Mouse (Mus musculus): ENCODE measurements around the gene Stim1. TPM values are rescaled to one million over a fixed set of nuclear protein-coding genes. Genes with fewer than 3 reads are reported as not detected.
A peak's percentile ranks its signal among the peaks of the same experiment; 100 is the strongest.

Stim1 gene
- polyA plus RNA-seq, 1 experiment from 2014 or later: 11.6 TPM

DNA sequence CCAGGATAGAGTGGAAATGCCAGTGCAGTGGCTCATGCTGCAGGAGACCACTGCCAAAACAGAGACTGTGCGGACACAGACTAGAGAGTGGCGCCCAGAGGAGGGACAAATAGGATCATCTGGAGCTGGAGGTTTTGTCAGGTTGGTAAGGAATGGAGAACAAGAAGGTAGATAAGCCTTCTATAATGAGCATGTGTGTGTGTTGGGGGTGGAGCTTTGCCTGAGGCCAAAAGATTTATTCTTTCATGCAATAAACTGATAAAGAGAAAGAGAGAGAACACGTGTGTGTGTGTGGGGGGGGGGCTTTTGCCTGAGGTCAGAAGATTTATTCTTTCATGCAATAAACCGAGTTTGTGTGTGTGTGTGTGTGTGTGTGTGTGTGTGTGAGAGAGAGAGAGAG lies 34.5 kb upstream of the Stim1 start:
- no peaks in the 10 kb centered on the region for H3K4me1 ChIP-seq (ENCODE audit: control insufficient read depth, insufficient read depth, low read length)
- H3K4me2 ChIP-seq (replicated peaks; ENCODE audit: low read depth, low read length): no peak overlapping the region
- H3K36me3 ChIP-seq (ENCODE audit: control insufficient read depth, insufficient read depth, low read length): peaks cover 25% of the 10 kb centered on the region
- ATAC-seq (ENCODE audit: low FRiP score, low TSS enrichment): no peak
- no peaks in the 10 kb centered on the region for H3K9me3 ChIP-seq (ENCODE audit: control insufficient read depth, low read length)
- H3K27ac ChIP-seq (ENCODE audit: low read depth, low read length): no peak overlapping the region
- H3K27me3 ChIP-seq (ENCODE audit: control insufficient read depth, insufficient read depth, low read length): no peaks in the 10 kb centered on the region
- H3K4me3 ChIP-seq (ENCODE audit: low read length): no peak overlapping the region
- 80% methylated on average over 4 of the region's 4 CpGs for WGBS
- no peak overlapping the region for H3K9ac ChIP-seq (ENCODE audit: low read depth, low read length)

GRCm38 (mm10) chr7:102238686-102239286 lies 28.8 kb upstream of the Stim1 start:
- Histone ChIP-seq H3K4me1 (ENCODE audit: control insufficient read depth, insufficient read depth, low read length) (no peaks in the 10 kb centered on the region), H3K27me3 (ENCODE audit: control insufficient read depth, insufficient read depth, low read length) (no peaks in the 10 kb centered on the region), H3K4me3 (ENCODE audit: low read length) (no peak overlapping the region), H3K36me3 (ENCODE audit: control insufficient read depth, insufficient read depth, low read length) (peaks cover 59% of the 10 kb centered on the region), H3K4me2 (replicated peaks; ENCODE audit: low read depth, low read length) (no peak overlapping the region), H3K27ac (ENCODE audit: low read depth, low read length) (no peak overlapping the region), H3K9me3 (ENCODE audit: control insufficient read depth, low read length) (no peaks in the 10 kb centered on the region), H3K9ac (ENCODE audit: low read depth, low read length) (no peak overlapping the region)
- no peak for ATAC-seq (ENCODE audit: low FRiP score, low TSS enrichment)
- 88% methylated on average over 8 of the region's 8 CpGs for WGBS

DNA sequence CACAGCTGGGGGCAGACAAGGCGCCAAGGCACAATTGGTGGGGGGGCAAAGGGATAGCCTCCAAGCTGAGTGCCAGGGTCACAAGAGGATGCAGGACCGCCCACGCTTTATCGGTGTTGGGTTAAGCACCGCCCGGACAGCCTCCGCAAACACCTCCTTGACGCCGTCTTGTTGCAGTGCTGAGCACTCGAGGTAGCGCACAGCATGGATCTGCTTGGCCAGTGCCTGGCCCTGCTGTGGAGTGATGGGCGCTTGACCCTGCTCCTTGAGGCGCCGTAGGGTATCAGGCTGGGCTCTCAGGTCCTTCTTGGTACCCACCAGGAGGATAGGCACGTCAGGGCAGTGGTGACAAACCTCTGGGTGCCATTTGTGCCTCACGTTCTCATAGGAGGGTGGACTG lies 28.0 kb upstream of the Stim1 start:
- Histone ChIP-seq H3K27ac (ENCODE audit: low read depth, low read length) (no peak overlapping the region), H3K4me3 (ENCODE audit: low read length) (no peak overlapping the region), H3K4me1 (ENCODE audit: control insufficient read depth, insufficient read depth, low read length) (no peaks in the 10 kb centered on the region), H3K9ac (ENCODE audit: low read depth, low read length) (no peak overlapping the region), H3K4me2 (replicated peaks; ENCODE audit: low read depth, low read length) (no peak overlapping the region), H3K36me3 (ENCODE audit: control insufficient read depth, insufficient read depth, low read length) (peaks cover 59% of the 10 kb centered on the region), H3K9me3 (ENCODE audit: control insufficient read depth, low read length) (no peaks in the 10 kb centered on the region), H3K27me3 (ENCODE audit: control insufficient read depth, insufficient read depth, low read length) (no peaks in the 10 kb centered on the region)
- peak; percentile 22; the same call in 1 of the 2 replicates for ATAC-seq (ENCODE audit: low FRiP score, low TSS enrichment)
- 90% methylated on average over 16 of the region's 16 CpGs for WGBS

GRCm38 (mm10) chr7:102242371-102242770 lies 25.2 kb upstream of the Stim1 start:
- H3K27ac ChIP-seq (ENCODE audit: low read depth, low read length): no peak overlapping the region
- no peak overlapping the region for H3K9ac ChIP-seq (ENCODE audit: low read depth, low read length)
- no peak overlapping the region for H3K4me2 ChIP-seq (replicated peaks; ENCODE audit: low read depth, low read length)
- 79% methylated on average over 5 of the region's 5 CpGs for WGBS
- no peak for ATAC-seq (ENCODE audit: low FRiP score, low TSS enrichment)
- peaks cover 40% of the 10 kb centered on the region for H3K36me3 ChIP-seq (ENCODE audit: control insufficient read depth, insufficient read depth, low read length)
- H3K4me3 ChIP-seq (ENCODE audit: low read length): no peak overlapping the region
- no peaks in the 10 kb centered on the region for H3K9me3 ChIP-seq (ENCODE audit: control insufficient read depth, low read length)
- H3K27me3 ChIP-seq (ENCODE audit: control insufficient read depth, insufficient read depth, low read length): no peaks in the 10 kb centered on the region
- peaks cover 18% of the 10 kb centered on the region for H3K4me1 ChIP-seq (ENCODE audit: control insufficient read depth, insufficient read depth, low read length)

DNA sequence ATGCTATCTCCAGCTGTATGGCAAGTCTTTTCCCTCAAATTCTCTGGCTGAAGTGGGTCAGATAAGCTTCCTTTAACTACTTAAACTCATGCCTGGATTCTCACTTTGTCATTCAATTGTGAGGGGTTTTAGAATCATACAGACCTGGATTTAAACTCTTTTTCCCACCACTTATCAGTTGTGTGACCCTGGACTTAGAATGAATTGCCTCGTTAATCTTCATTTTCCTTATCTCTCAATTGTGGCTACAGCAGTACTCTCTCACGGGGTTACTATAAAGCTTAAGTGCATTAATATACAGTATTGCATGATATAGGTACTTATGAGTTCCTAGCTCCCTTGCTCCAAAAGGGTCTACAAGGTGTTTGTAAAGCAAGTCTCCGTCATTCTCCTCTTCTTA lies 24.7 kb upstream of the Stim1 start:
- no peak overlapping the region for H3K9ac ChIP-seq (ENCODE audit: low read depth, low read length)
- no peak overlapping the region for H3K4me3 ChIP-seq (ENCODE audit: low read length)
- H3K4me2 ChIP-seq (replicated peaks; ENCODE audit: low read depth, low read length): no peak overlapping the region
- WGBS: 82% methylated on average over 3 of the region's 3 CpGs
- peaks cover 35% of the 10 kb centered on the region for H3K36me3 ChIP-seq (ENCODE audit: control insufficient read depth, insufficient read depth, low read length)
- no peaks in the 10 kb centered on the region for H3K9me3 ChIP-seq (ENCODE audit: control insufficient read depth, low read length)
- peaks cover 24% of the 10 kb centered on the region for H3K4me1 ChIP-seq (ENCODE audit: control insufficient read depth, insufficient read depth, low read length)
- no peak for ATAC-seq (ENCODE audit: low FRiP score, low TSS enrichment)
- H3K27ac ChIP-seq (ENCODE audit: low read depth, low read length): no peak overlapping the region
- H3K27me3 ChIP-seq (ENCODE audit: control insufficient read depth, insufficient read depth, low read length): no peaks in the 10 kb centered on the region

DNA sequence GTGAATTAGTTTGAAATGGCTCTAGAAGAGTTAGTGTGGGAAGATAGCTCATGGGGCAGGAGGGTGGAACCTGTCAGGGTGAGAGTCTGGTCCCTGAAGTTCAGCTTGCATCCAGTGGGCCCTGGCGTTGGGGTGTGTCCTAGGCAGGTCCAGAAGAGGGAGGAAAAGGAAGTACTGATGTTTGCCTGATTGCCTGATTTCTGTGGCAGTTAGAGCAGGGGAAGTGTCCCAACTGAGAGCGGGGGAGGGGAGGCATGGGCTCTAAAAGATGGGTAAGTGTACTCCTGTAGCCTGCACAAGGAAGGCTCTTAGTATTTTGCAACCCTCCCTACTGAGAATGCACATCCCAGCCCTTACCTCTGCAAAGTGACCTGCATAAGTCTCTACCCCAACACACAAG lies 23.7 kb upstream of the Stim1 start:
- H3K27ac ChIP-seq (ENCODE audit: low read depth, low read length): no peak overlapping the region
- WGBS: 80% methylated on average over 2 of the region's 2 CpGs
- H3K9ac ChIP-seq (ENCODE audit: low read depth, low read length): no peak overlapping the region
- H3K4me3 ChIP-seq (ENCODE audit: low read length): no peak overlapping the region
- no peaks in the 10 kb centered on the region for H3K9me3 ChIP-seq (ENCODE audit: control insufficient read depth, low read length)
- H3K36me3 ChIP-seq (ENCODE audit: control insufficient read depth, insufficient read depth, low read length): peaks cover 28% of the 10 kb centered on the region
- H3K27me3 ChIP-seq (ENCODE audit: control insufficient read depth, insufficient read depth, low read length): no peaks in the 10 kb centered on the region
- H3K4me1 ChIP-seq (ENCODE audit: control insufficient read depth, insufficient read depth, low read length): peaks cover 32% of the 10 kb centered on the region
- no peak for ATAC-seq (ENCODE audit: low FRiP score, low TSS enrichment)
- H3K4me2 ChIP-seq (replicated peaks; ENCODE audit: low read depth, low read length): no peak overlapping the region

GRCm38 (mm10) chr7:102244782-102245535 lies 22.6 kb upstream of the Stim1 start:
- Histone ChIP-seq H3K36me3 (ENCODE audit: control insufficient read depth, insufficient read depth, low read length) (peaks cover 19% of the 10 kb centered on the region), H3K4me2 (replicated peaks; ENCODE audit: low read depth, low read length) (no peak overlapping the region), H3K4me3 (ENCODE audit: low read length) (no peak overlapping the region), H3K9me3 (ENCODE audit: control insufficient read depth, low read length) (no peaks in the 10 kb centered on the region), H3K4me1 (ENCODE audit: control insufficient read depth, insufficient read depth, low read length) (peaks cover 37% of the 10 kb centered on the region), H3K9ac (ENCODE audit: low read depth, low read length) (no peak overlapping the region), H3K27ac (ENCODE audit: low read depth, low read length) (no peak overlapping the region), H3K27me3 (ENCODE audit: control insufficient read depth, insufficient read depth, low read length) (no peaks in the 10 kb centered on the region)
- no peak for ATAC-seq (ENCODE audit: low FRiP score, low TSS enrichment)
- WGBS: 82% methylated on average over 3 of the region's 3 CpGs

DNA sequence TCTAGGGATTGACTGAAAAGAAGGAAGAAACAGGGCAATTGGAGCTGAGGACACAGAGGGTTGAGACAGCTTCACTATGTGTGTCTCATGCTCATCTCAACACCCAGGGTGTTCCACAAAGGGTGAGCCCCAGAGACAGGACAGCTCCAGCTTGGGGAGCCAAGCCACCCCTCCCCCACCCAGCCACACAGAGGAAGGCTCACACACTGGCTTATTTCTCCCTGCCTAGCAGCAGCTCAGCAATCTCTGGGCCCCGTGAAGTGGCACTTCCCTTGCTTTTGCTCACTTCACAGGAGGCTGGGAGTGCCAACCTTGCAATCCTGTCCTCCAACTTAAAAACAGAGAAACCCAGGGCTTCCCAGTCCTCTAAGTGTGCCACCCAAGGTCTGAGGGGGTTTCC lies 21.8 kb upstream of the Stim1 start:
- 0 out of 2 replicates have a peak overlapping the region, but pooled peaks have one; percentile 37 for H3K27ac ChIP-seq (ENCODE audit: low read depth, low read length)
- H3K9ac ChIP-seq (ENCODE audit: low read depth, low read length): peak overlapping the region; percentile 18; the same call in 1 of the 2 replicates
- H3K27me3 ChIP-seq (ENCODE audit: control insufficient read depth, insufficient read depth, low read length): no peaks in the 10 kb centered on the region
- WGBS: 6% methylated on average over 1 of the region's 1 CpGs
- H3K4me3 ChIP-seq (ENCODE audit: low read length): no peak overlapping the region
- peaks cover 37% of the 10 kb centered on the region for H3K4me1 ChIP-seq (ENCODE audit: control insufficient read depth, insufficient read depth, low read length)
- H3K9me3 ChIP-seq (ENCODE audit: control insufficient read depth, low read length): no peaks in the 10 kb centered on the region
- no peak for ATAC-seq (ENCODE audit: low FRiP score, low TSS enrichment)
- no peak overlapping the region for H3K4me2 ChIP-seq (replicated peaks; ENCODE audit: low read depth, low read length)
- peaks cover 11% of the 10 kb centered on the region; the same call in 1 of the 2 replicates for H3K36me3 ChIP-seq (ENCODE audit: control insufficient read depth, insufficient read depth, low read length)

DNA sequence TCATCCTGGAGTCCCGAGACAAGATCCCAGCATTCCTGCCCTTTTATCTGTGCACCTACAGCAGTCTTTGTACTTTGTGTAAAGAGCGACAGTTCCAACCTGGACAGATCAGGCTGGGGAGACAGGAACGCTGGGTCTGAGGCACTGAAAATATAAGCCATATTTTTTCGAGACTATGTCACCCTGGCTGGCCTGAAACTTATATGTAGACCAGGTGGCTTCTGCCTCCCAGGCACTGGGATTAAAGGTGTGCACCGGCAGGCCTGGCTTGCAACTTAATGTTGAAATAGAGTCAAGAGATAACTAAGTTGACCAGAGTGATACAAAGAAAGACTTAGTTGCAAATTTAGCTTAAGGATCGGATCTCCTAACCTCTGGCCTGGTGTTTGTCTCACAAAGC lies 21.3 kb upstream of the Stim1 start:
- Histone ChIP-seq H3K4me1 (ENCODE audit: control insufficient read depth, insufficient read depth, low read length) (peaks cover 37% of the 10 kb centered on the region), H3K36me3 (ENCODE audit: control insufficient read depth, insufficient read depth, low read length) (peaks cover 6% of the 10 kb centered on the region; the same call in 1 of the 2 replicates), H3K9me3 (ENCODE audit: control insufficient read depth, low read length) (no peaks in the 10 kb centered on the region), H3K4me2 (replicated peaks; ENCODE audit: low read depth, low read length) (no peak overlapping the region), H3K27ac (ENCODE audit: low read depth, low read length) (no peak overlapping the region), H3K4me3 (ENCODE audit: low read length) (no peak overlapping the region), H3K27me3 (ENCODE audit: control insufficient read depth, insufficient read depth, low read length) (no peaks in the 10 kb centered on the region), H3K9ac (ENCODE audit: low read depth, low read length) (0 out of 2 replicates have a peak overlapping the region, but pooled peaks have one; percentile 18)
- no peak for ATAC-seq (ENCODE audit: low FRiP score, low TSS enrichment)
- 64% methylated on average over 6 of the region's 6 CpGs for WGBS
